Mouse (Mus musculus) limb, embryonic 15.5 days (tissue): ENCODE measurements around the gene Cgrrf1. TPM values are rescaled to one million over a fixed set of nuclear protein-coding genes. Genes with fewer than 3 reads are reported as not detected.

Experiments
- ATAC-seq: fragments of 200-750 bp; cut with Nextera tagmentation; 2 replicates; pipeline ENCODE4 v1.8.0; 2017; ENCODE audit warnings: low read depth, moderate TSS enrichment; ENCODE audit not compliant: insufficient number of reproducible peaks, low FRiP score, low TSS enrichment
- H3K27ac ChIP-seq: fragments of 300-500 bp; sonication (generic); 2 replicates; pipeline ENCODE4 v1.5.1; 2015; ENCODE audit warnings: moderate library complexity, mild to moderate bottlenecking, inconsistent platforms
- H3K27me3 ChIP-seq: fragments of 300-500 bp; sonication (generic); 2 replicates; pipeline ENCODE4 v1.6.1; 2015; ENCODE audit warnings: inconsistent platforms
- H3K36me3 ChIP-seq: fragments of 300-500 bp; sonication (generic); 2 replicates; pipeline ENCODE4 v1.6.1; 2015; ENCODE audit warnings: inconsistent platforms
- H3K4me1 ChIP-seq: fragments of 300-500 bp; sonication (generic); 2 replicates; pipeline ENCODE4 v1.6.1; 2015; ENCODE audit warnings: inconsistent platforms
- H3K4me2 ChIP-seq: fragments of 300-500 bp; sonication (generic); 2 replicates; pipeline ENCODE4 v1.6.1; 2015; ENCODE audit warnings: mild to moderate bottlenecking, inconsistent platforms
- H3K4me3 ChIP-seq: fragments of 300-500 bp; sonication (generic); 2 replicates; pipeline ENCODE4 v1.5.1; 2015; ENCODE audit warnings: mild to moderate bottlenecking, inconsistent platforms
- H3K9ac ChIP-seq: fragments of 300-500 bp; sonication (generic); 2 replicates; pipeline ENCODE4 v1.6.1; 2015; ENCODE audit warnings: inconsistent platforms
- H3K9me3 ChIP-seq: fragments of 300-500 bp; sonication (generic); 2 replicates; pipeline ENCODE4 v1.6.1; 2016; ENCODE audit warnings: inconsistent platforms
- WGBS: fragments of 180-500 bp; shearing (Covaris S2); methylation state at CpG from one replicate; pipeline ENCODE4 v1.1.7; 2015; 5-methylcytosine and 5-hydroxymethylcytosine counted together
- polyA plus RNA-seq: library from polyadenylated mRNA; unstranded; fragments of >200 nt; fragmentation: Nextera tagmentation; extraction: Ambion mirVana; gene quantifications from 2 replicates; pipeline ENCODE4 v1.2.1, GENCODE M21; 2015

Gene Cgrrf1
- polyA plus RNA-seq, 1 experiment from 2014 or later = 21.0 TPM

- Histone ChIP-seq H3K4me3 (no peak overlapping the region), H3K9me3 (no peaks in the 10 kb centered on the region), H3K27ac (no peak overlapping the region), H3K4me2 (no peak overlapping the region), H3K4me1 (peaks cover 21% of the 10 kb centered on the region), H3K27me3 (no peaks in the 10 kb centered on the region), H3K36me3 (peaks cover 15% of the 10 kb centered on the region; the same call in 1 of the 2 replicates), H3K9ac (no peak overlapping the region)
- 52% methylated on average over 3 of the region's 3 CpGs for WGBS
- no peak for ATAC-seq
Measured at GRCm38 (mm10) chr14:46898626-46899025, 66.7 kb downstream of the Cgrrf1 start.

GRCm38 (mm10) chr14:46902498-46903087 is 70.7 kb downstream of the Cgrrf1 start:
- WGBS = 83% methylated on average over 9 of the region's 9 CpGs
- H3K4me2 ChIP-seq = no peak overlapping the region
- peaks cover 8% of the 10 kb centered on the region; the same call in 1 of the 2 replicates for H3K4me1 ChIP-seq
- H3K27me3 ChIP-seq = no peaks in the 10 kb centered on the region
- no peak overlapping the region for H3K9ac ChIP-seq
- no peak for ATAC-seq
- 0 out of 2 replicates have a peak, but pooled peaks cover 3% of the 10 kb centered on the region for H3K36me3 ChIP-seq
- H3K9me3 ChIP-seq = no peaks in the 10 kb centered on the region
- H3K4me3 ChIP-seq = no peak overlapping the region
- no peak overlapping the region for H3K27ac ChIP-seq

Other genes starting within 250 kb of the Cgrrf1 start
- 43.6 and 44.6 TPM in 2 replicates for gene Cdkn3, start 71.6 kb upstream of the Cgrrf1 start, polyA plus RNA-seq
- 190 and 195 TPM in 2 replicates for gene Cnih1, start 43.7 kb upstream of the Cgrrf1 start, polyA plus RNA-seq
- 69.3 and 72.5 TPM in 2 replicates for gene Gmfb, start 9.9 kb upstream of the Cgrrf1 start, polyA plus RNA-seq
- 15.4 and 16.2 TPM in 2 replicates for gene Samd4, start 50.7 kb downstream of the Cgrrf1 start, polyA plus RNA-seq